Mouse (Mus musculus): ENCODE data around the gene H2-K1. TPM values are rescaled to one million over a fixed set of nuclear protein-coding genes. Genes with fewer than 3 reads are reported as not detected.

Gene H2-K1
- polyA plus RNA-seq, 1 experiment from 2014 or later = 79.5 TPM

GRCm38 (mm10) chr17:33980181-33981035, 19.7 kb downstream of the H2-K1 start:
- DNase-seq (ENCODE audit: low read depth, low spot score) (no peak), ATAC-seq (no peak)
- POLR2A ChIA-PET = no interaction called here
- in situ Hi-C loops (cut with MboI; ENCODE audit: low pct_unique_long_range_greater_than_20kb) = no loop called here
- TF ChIP-seq CTCF (IDR thresholded peaks at IDR 0.05) = no peak
- peaks cover 18% of the 10 kb centered on the region for H3K27me3 ChIP-seq
- CTCF ChIA-PET = interaction anchor here (1.1 to 6.2 kb wide), 3 partner anchors 8 to 12 kb away, joined by 3 to 37 read pairs (median 7); no protein-coding TSS in a partner anchor

GRCm38 (mm10) chr17:33979512-33980050, 20.6 kb downstream of the H2-K1 start:
- H3K27me3 ChIP-seq = peaks cover 18% of the 10 kb centered on the region
- DNase-seq (ENCODE audit: low read depth, low spot score) = no peak
- no peak for ATAC-seq
- TF ChIP-seq CTCF (IDR thresholded peaks at IDR 0.05) = no peak
- ChIA-PET CTCF (interaction anchor here (1.8 to 6.2 kb wide), 2 partner anchors 10 to 13 kb away, joined by 7 to 37 read pairs; no protein-coding TSS in a partner anchor), POLR2A (no interaction called here)
- in situ Hi-C loops (cut with MboI; ENCODE audit: low pct_unique_long_range_greater_than_20kb) = no loop called here

GRCm38 (mm10) chr17:33978631-33979031, 21.5 kb downstream of the H2-K1 start:
- DNase-seq (ENCODE audit: low read depth, low spot score) (no peak), ATAC-seq (peak; percentile 69)
- ChIA-PET CTCF (interaction anchor here (1.0 kb wide), 1 partner anchor 14 kb away, joined by 3 read pairs; no protein-coding TSS in a partner anchor), POLR2A (no interaction called here)
- H3K27me3 ChIP-seq = peaks cover 10% of the 10 kb centered on the region
- in situ Hi-C loops (cut with MboI; ENCODE audit: low pct_unique_long_range_greater_than_20kb) = no loop called here
- TF ChIP-seq CTCF (IDR thresholded peaks at IDR 0.05) = no peak

- POLR2A ChIA-PET = no interaction called here
- CTCF ChIA-PET = interaction anchor here (1.0 kb wide), 1 partner anchor 14 kb away, joined by 3 read pairs; no protein-coding TSS in a partner anchor
- DNase-seq (ENCODE audit: low read depth, low spot score) (no peak), ATAC-seq (no peak)
- no peak for TF ChIP-seq CTCF (IDR thresholded peaks at IDR 0.05)
- H3K27me3 ChIP-seq = peaks cover 9% of the 10 kb centered on the region
- in situ Hi-C loops (cut with MboI; ENCODE audit: low pct_unique_long_range_greater_than_20kb) = no loop called here
Measured at GRCm38 (mm10) chr17:33977861-33978557, 22.1 kb downstream of the H2-K1 start.

GRCm38 (mm10) chr17:33973572-33973971, 26.6 kb downstream of the H2-K1 start:
- DNase-seq (ENCODE audit: low read depth, low spot score) (no peak), ATAC-seq (no peak)
- in situ Hi-C loops (cut with MboI; ENCODE audit: low pct_unique_long_range_greater_than_20kb) = loop anchor here (5.0 kb wide), 1 partner anchor 1299 kb away; no protein-coding TSS in a partner anchor
- CTCF ChIA-PET = interaction anchor here (1.1 to 2.6 kb wide), 3 partner anchors 9 to 35 kb away, joined by 3 to 15 read pairs (median 7); no protein-coding TSS in a partner anchor
- no peak for TF ChIP-seq CTCF (IDR thresholded peaks at IDR 0.05)
- peaks cover 9% of the 10 kb centered on the region for H3K27me3 ChIP-seq
- POLR2A ChIA-PET = interaction anchor here (1.1 kb wide), 1 partner anchor 30 kb away, joined by 3 read pairs; no protein-coding TSS in a partner anchor

GRCm38 (mm10) chr17:33972691-33973090, 27.5 kb downstream of the H2-K1 start:
- POLR2A ChIA-PET = interaction anchor here (1.1 to 1.2 kb wide), 2 partner anchors 16 to 31 kb away, joined by 3 read pairs; partner anchors contain the start of gene Rps18
- no peak for ATAC-seq

GRCm38 (mm10) chr17:33969394-33969793, 30.8 kb downstream of the H2-K1 start:
- H3K27me3 ChIP-seq = no peaks in the 10 kb centered on the region
- ChIA-PET POLR2A (no interaction called here), CTCF (interaction anchor here (1.2 to 3.2 kb wide), 4 partner anchors 13 to 34 kb away, joined by 3 to 37 read pairs (median 6); no protein-coding TSS in a partner anchor)
- in situ Hi-C loops (cut with MboI; ENCODE audit: low pct_unique_long_range_greater_than_20kb) = loop anchor here (5.0 to 10.0 kb wide), 2 partner anchors 33 to 1335 kb away; partner anchors contain the start of gene H2-K1
- DNase-seq (ENCODE audit: low read depth, low spot score) (no peak), ATAC-seq (no peak)
- no peak for TF ChIP-seq CTCF (IDR thresholded peaks at IDR 0.05)

More at GRCm38 (mm10) chr17:33972691-33973090, 27.5 kb downstream of the H2-K1 start:
- in situ Hi-C loops (cut with MboI; ENCODE audit: low pct_unique_long_range_greater_than_20kb) = loop anchor here (5.0 kb wide), 1 partner anchor 1300 kb away; no protein-coding TSS in a partner anchor
- peaks cover 2% of the 10 kb centered on the region for H3K27me3 ChIP-seq
- no peak for TF ChIP-seq CTCF (IDR thresholded peaks at IDR 0.05)
- DNase-seq (ENCODE audit: low read depth, low spot score) = no peak
- CTCF ChIA-PET = interaction anchor here (0.9 to 2.6 kb wide), 5 partner anchors 8 to 82 kb away, joined by 3 to 15 read pairs (median 3); no protein-coding TSS in a partner anchor

GRCm38 (mm10) chr17:33968927-33969326, 31.2 kb downstream of the H2-K1 start:
- ATAC-seq (peak; percentile 36), DNase-seq (ENCODE audit: low read depth, low spot score) (no peak)
- in situ Hi-C loops (cut with MboI; ENCODE audit: low pct_unique_long_range_greater_than_20kb) = loop anchor here (5.0 to 10.0 kb wide), 2 partner anchors 33 to 1336 kb away; partner anchors contain the start of gene H2-K1
- ChIA-PET POLR2A (no interaction called here), CTCF (interaction anchor here (1.2 to 3.2 kb wide), 4 partner anchors 12 to 35 kb away, joined by 3 to 37 read pairs (median 6); no protein-coding TSS in a partner anchor)
- TF ChIP-seq CTCF (IDR thresholded peaks at IDR 0.05) = peak; percentile 55
- H3K27me3 ChIP-seq = no peaks in the 10 kb centered on the region

GRCm38 (mm10) chr17:33968489-33968888, 31.7 kb downstream of the H2-K1 start:
- ATAC-seq (peak; percentile 72), DNase-seq (ENCODE audit: low read depth, low spot score) (no peak)
- POLR2A ChIA-PET = no interaction called here
- CTCF ChIA-PET = interaction anchor here (0.6 to 3.2 kb wide), 5 partner anchors 10 to 35 kb away, joined by 3 to 37 read pairs (median 4); no protein-coding TSS in a partner anchor
- TF ChIP-seq CTCF (IDR thresholded peaks at IDR 0.05) = no peak
- no peaks in the 10 kb centered on the region for H3K27me3 ChIP-seq
- in situ Hi-C loops (cut with MboI; ENCODE audit: low pct_unique_long_range_greater_than_20kb) = loop anchor here (5.0 to 10.0 kb wide), 2 partner anchors 34 to 1336 kb away; partner anchors contain the start of gene H2-K1
